Mouse (Mus musculus): Measurements from ENCODE around the gene Ddc. TPM values are rescaled to one million over a fixed set of nuclear protein-coding genes. Genes with fewer than 3 reads are reported as not detected.

The Ddc gene
- polyA plus RNA-seq, 1 experiment: 0.19 TPM

DNA sequence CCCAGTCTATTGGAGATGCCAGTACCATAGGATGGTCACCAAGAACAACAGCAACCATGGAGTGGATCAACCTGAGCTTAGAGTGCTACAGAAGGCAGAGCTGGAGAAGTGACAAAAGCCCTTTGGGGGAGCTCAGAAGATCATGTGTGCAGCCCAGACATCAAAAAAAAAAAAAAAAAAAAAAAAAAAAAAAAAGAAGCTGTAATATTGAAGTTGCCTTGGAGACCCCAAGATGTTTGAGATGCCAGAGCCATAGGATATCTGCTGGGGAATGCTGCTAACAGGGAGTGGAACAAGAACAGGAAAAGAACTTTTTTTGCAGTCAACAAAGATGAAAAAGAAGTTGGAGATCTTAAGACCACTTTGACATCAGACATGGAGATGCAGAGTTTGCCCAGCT, 7.6 kb upstream of the Ddc start:
- H3K4me1 ChIP-seq (ENCODE audit: control insufficient read depth, insufficient read depth, low read length): no peaks in the 10 kb centered on the region
- no peak overlapping the region for H3K27ac ChIP-seq (ENCODE audit: control insufficient read depth, insufficient read depth, low read depth, low read length)
- H3K27me3 ChIP-seq (ENCODE audit: control insufficient read depth, insufficient read depth, low read length): no peaks in the 10 kb centered on the region
- no peak overlapping the region for H3K4me3 ChIP-seq (ENCODE audit: control insufficient read depth, low read depth, low read length)
- H3K36me3 ChIP-seq (ENCODE audit: control insufficient read depth, insufficient read depth, low read length): no peaks in the 10 kb centered on the region
- TF ChIP-seq CTCF (IDR thresholded peaks at IDR 0.05; ENCODE audit: control insufficient read depth, insufficient read depth, insufficient replicate concordance, low read depth, low read length): no peak
- no peak for TF ChIP-seq POLR2A (IDR thresholded peaks at IDR 0.05; ENCODE audit: control insufficient read depth, low read depth, low read length)

DNA sequence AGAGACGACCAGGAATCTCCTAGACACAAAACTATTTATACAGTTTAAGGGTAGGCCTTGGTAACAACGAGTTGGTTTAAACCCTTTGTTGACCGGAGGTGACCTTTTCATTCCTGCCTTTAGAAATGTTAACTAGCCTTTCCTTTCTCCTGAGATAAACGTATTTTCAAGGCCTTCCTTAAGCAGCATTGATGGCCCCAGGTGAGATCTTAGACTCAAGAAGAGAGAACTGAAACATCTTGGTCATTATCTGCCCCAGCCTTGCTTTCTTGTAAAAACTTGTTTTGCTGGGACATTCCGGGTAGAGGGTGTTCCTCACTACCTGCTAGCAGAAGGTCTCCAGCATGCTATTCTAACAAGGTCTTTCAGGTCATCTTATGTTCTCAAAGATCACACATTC, 7.1 kb upstream of the Ddc start:
- TF ChIP-seq POLR2A (IDR thresholded peaks at IDR 0.05; ENCODE audit: control insufficient read depth, low read depth, low read length) (no peak), CTCF (IDR thresholded peaks at IDR 0.05; ENCODE audit: control insufficient read depth, insufficient read depth, insufficient replicate concordance, low read depth, low read length) (no peak)
- Histone ChIP-seq H3K4me3 (ENCODE audit: control insufficient read depth, low read depth, low read length) (no peak overlapping the region), H3K36me3 (ENCODE audit: control insufficient read depth, insufficient read depth, low read length) (no peaks in the 10 kb centered on the region), H3K27me3 (ENCODE audit: control insufficient read depth, insufficient read depth, low read length) (no peaks in the 10 kb centered on the region), H3K4me1 (ENCODE audit: control insufficient read depth, insufficient read depth, low read length) (no peaks in the 10 kb centered on the region), H3K27ac (ENCODE audit: control insufficient read depth, insufficient read depth, low read depth, low read length) (no peak overlapping the region)

DNA sequence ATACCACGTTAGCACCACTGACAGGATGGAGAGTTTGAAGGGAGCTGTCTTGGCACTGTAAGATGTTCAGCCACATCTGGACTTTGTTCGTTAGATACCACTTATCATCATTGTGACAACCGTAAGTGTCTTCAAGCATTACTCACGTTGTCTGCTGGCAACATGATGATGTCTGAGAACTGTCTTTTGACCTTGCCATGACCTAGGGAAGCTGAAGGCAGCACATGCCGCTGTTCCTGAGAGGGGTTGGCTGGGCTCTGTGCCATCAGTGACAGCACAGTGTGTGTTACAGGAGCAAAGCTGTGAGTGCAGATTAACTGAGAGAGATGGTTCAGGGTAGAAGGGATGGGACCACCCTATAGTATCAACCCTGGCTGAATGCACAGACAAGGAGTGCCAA, 3.6 kb upstream of the Ddc start:
- H3K27ac ChIP-seq (ENCODE audit: control insufficient read depth, insufficient read depth, low read depth, low read length): no peak overlapping the region
- TF ChIP-seq POLR2A (IDR thresholded peaks at IDR 0.05; ENCODE audit: control insufficient read depth, low read depth, low read length) (no peak), CTCF (IDR thresholded peaks at IDR 0.05; ENCODE audit: control insufficient read depth, insufficient read depth, insufficient replicate concordance, low read depth, low read length) (no peak)
- H3K4me3 ChIP-seq (ENCODE audit: control insufficient read depth, low read depth, low read length): no peak overlapping the region
- H3K4me1 ChIP-seq (ENCODE audit: control insufficient read depth, insufficient read depth, low read length): no peaks in the 10 kb centered on the region
- H3K27me3 ChIP-seq (ENCODE audit: control insufficient read depth, insufficient read depth, low read length): no peaks in the 10 kb centered on the region
- H3K36me3 ChIP-seq (ENCODE audit: control insufficient read depth, insufficient read depth, low read length): no peaks in the 10 kb centered on the region

DNA sequence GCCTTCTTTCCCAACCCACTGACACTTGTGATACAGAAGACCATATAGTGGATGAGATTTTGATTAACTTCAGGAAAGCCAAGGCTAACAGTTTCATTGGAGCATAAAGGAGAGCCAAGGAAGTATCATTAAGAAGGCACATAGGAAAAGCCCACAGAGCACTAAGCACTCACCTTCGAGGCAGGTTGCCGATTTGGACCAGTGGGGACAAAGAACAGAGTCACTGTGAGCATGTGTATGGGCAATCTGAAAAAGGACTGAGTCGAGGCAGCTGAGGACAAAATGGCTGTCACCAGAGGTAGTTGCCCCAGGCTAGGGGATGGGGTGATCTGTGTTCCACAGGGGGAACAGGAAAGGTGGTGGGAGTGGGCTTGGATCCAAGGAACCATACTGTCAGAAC, 552 bp upstream of the Ddc start:
- Histone ChIP-seq H3K27me3 (ENCODE audit: control insufficient read depth, insufficient read depth, low read length) (no peaks in the 10 kb centered on the region), H3K27ac (ENCODE audit: control insufficient read depth, insufficient read depth, low read depth, low read length) (no peak overlapping the region), H3K4me3 (ENCODE audit: control insufficient read depth, low read depth, low read length) (no peak overlapping the region), H3K36me3 (ENCODE audit: control insufficient read depth, insufficient read depth, low read length) (no peaks in the 10 kb centered on the region), H3K4me1 (ENCODE audit: control insufficient read depth, insufficient read depth, low read length) (no peaks in the 10 kb centered on the region)
- TF ChIP-seq CTCF (IDR thresholded peaks at IDR 0.05; ENCODE audit: control insufficient read depth, insufficient read depth, insufficient replicate concordance, low read depth, low read length) (no peak), POLR2A (IDR thresholded peaks at IDR 0.05; ENCODE audit: control insufficient read depth, low read depth, low read length) (no peak)

DNA sequence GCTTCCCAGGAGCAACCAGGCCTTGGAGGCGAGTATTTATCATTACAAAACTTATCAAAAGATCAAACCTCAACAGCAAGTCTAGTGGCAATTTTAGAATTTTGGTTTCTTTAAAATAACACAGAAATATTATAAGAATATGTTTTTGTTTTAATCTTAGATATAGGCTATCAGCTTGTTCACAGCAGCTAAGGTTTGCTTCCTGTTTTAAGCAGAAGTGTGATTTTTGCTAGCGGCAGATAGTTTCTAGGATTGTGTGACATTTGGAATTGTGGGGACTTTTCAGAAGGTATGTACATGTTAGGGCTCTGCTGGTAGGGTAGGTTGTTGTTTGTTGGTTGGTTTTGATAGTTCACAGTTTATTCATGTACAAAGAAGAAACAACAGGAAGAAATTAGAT, 2.5 kb downstream of the Ddc start:
- Histone ChIP-seq H3K27ac (ENCODE audit: control insufficient read depth, insufficient read depth, low read depth, low read length) (no peak overlapping the region), H3K4me3 (ENCODE audit: control insufficient read depth, low read depth, low read length) (no peak overlapping the region), H3K4me1 (ENCODE audit: control insufficient read depth, insufficient read depth, low read length) (no peaks in the 10 kb centered on the region), H3K36me3 (ENCODE audit: control insufficient read depth, insufficient read depth, low read length) (no peaks in the 10 kb centered on the region), H3K27me3 (ENCODE audit: control insufficient read depth, insufficient read depth, low read length) (no peaks in the 10 kb centered on the region)
- TF ChIP-seq POLR2A (IDR thresholded peaks at IDR 0.05; ENCODE audit: control insufficient read depth, low read depth, low read length): no peak
- TF ChIP-seq CTCF (IDR thresholded peaks at IDR 0.05; ENCODE audit: control insufficient read depth, insufficient read depth, insufficient replicate concordance, low read depth, low read length): no peak

DNA sequence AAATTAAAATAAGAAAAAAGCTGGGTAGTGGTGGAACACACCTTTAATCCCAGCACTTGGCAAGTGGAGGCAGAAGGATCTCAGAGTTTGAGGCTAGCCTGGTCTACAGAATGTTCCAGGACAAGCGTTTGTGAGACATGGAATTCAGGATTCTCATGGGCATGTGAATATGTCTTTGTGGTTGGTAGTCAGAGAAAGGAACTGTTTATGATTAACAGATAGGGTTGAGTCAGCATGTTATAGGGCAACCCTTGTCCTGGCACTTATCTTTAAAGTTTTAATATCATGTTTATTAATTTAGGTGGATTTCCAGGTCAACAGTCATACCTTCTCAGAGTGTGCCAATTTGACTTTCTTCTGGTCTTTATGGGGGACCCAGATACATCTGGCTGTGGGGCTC, 4.2 kb downstream of the Ddc start:
- Histone ChIP-seq H3K4me1 (ENCODE audit: control insufficient read depth, insufficient read depth, low read length) (no peaks in the 10 kb centered on the region), H3K27me3 (ENCODE audit: control insufficient read depth, insufficient read depth, low read length) (no peaks in the 10 kb centered on the region), H3K36me3 (ENCODE audit: control insufficient read depth, insufficient read depth, low read length) (no peaks in the 10 kb centered on the region), H3K27ac (ENCODE audit: control insufficient read depth, insufficient read depth, low read depth, low read length) (no peak overlapping the region), H3K4me3 (ENCODE audit: control insufficient read depth, low read depth, low read length) (no peak overlapping the region)
- no peak for TF ChIP-seq CTCF (IDR thresholded peaks at IDR 0.05; ENCODE audit: control insufficient read depth, insufficient read depth, insufficient replicate concordance, low read depth, low read length)
- TF ChIP-seq POLR2A (IDR thresholded peaks at IDR 0.05; ENCODE audit: control insufficient read depth, low read depth, low read length): no peak

DNA sequence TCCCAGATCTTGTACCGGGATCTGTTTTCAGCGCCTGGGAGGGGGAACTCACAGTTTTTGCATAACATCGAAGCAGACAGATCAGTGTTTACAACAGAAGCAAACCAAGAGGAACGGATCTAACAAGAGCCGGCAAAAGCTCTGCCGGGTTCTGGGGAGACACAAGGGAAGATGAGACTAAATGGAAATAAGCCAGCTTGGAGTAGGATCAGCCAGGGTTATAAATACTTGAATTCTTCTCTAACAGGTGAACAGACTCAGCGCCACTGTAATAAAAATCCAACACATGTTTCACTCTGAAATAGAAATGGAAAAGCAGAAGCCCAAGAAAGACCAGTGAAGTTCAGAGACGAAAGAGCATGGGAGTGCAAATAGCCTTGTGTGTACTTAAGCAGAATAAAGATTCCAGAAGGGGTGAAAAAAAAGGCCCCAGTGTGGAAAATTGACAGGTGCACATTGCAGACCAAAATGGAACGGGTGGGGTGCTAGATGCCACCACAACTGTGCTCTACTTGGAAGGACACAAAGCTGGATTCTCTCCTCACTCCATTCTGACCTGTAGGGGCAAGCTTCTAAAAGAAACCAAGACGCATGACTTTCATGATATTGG, 4.8 kb downstream of the Ddc start:
- no peaks in the 10 kb centered on the region for H3K27me3 ChIP-seq (ENCODE audit: control insufficient read depth, insufficient read depth, low read length)
- no peaks in the 10 kb centered on the region for H3K36me3 ChIP-seq (ENCODE audit: control insufficient read depth, insufficient read depth, low read length)
- no peak overlapping the region for H3K4me3 ChIP-seq (ENCODE audit: control insufficient read depth, low read depth, low read length)
- no peaks in the 10 kb centered on the region for H3K4me1 ChIP-seq (ENCODE audit: control insufficient read depth, insufficient read depth, low read length)
- H3K27ac ChIP-seq (ENCODE audit: control insufficient read depth, insufficient read depth, low read depth, low read length): no peak overlapping the region
- TF ChIP-seq CTCF (IDR thresholded peaks at IDR 0.05; ENCODE audit: control insufficient read depth, insufficient read depth, insufficient replicate concordance, low read depth, low read length) (no peak), POLR2A (IDR thresholded peaks at IDR 0.05; ENCODE audit: control insufficient read depth, low read depth, low read length) (no peak)

DNA sequence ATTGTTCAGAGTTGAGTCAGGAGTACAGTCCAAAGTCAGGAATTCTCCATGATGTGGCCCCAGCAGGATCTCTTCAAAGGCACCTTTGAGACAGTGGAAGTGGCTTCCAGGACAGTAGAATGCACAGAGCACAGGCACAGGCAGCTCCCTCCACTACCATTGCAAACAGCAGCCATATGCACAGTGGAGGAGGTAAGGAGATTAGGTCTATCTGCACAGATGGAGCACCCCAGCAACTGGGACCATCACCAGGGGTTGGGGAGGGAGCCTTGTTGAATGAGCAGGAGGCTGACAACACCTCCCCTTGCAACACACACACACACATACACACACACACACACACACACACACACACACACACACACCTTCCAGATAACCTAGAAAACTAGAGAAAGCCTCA, 6.1 kb downstream of the Ddc start:
- Histone ChIP-seq H3K4me1 (ENCODE audit: control insufficient read depth, insufficient read depth, low read length) (no peaks in the 10 kb centered on the region), H3K27ac (ENCODE audit: control insufficient read depth, insufficient read depth, low read depth, low read length) (no peak overlapping the region), H3K4me3 (ENCODE audit: control insufficient read depth, low read depth, low read length) (no peak overlapping the region), H3K27me3 (ENCODE audit: control insufficient read depth, insufficient read depth, low read length) (no peaks in the 10 kb centered on the region), H3K36me3 (ENCODE audit: control insufficient read depth, insufficient read depth, low read length) (no peaks in the 10 kb centered on the region)
- TF ChIP-seq CTCF (IDR thresholded peaks at IDR 0.05; ENCODE audit: control insufficient read depth, insufficient read depth, insufficient replicate concordance, low read depth, low read length): no peak
- TF ChIP-seq POLR2A (IDR thresholded peaks at IDR 0.05; ENCODE audit: control insufficient read depth, low read depth, low read length): no peak
